Mouse (Mus musculus): ENCODE measurements around the gene Tlcd1. TPM values are rescaled to one million over a fixed set of nuclear protein-coding genes. Genes with fewer than 3 reads are reported as not detected.

Tlcd1 gene
- polyA plus RNA-seq, 1 experiment from 2014 or later = 6.5 TPM

GRCm38 (mm10) chr11:78172034-78172747, 4.3 kb upstream of the Tlcd1 start:
- Histone ChIP-seq H3K9me3 (ENCODE audit: control insufficient read depth, low read length) (no peaks in the 10 kb centered on the region), H3K36me3 (ENCODE audit: control insufficient read depth, insufficient read depth) (no peaks in the 10 kb centered on the region), H3K27ac (ENCODE audit: low read length) (no peak overlapping the region), H3K4me3 (replicated peaks; ENCODE audit: low read length) (no peak overlapping the region), H3K27me3 (replicated peaks; ENCODE audit: control insufficient read depth, insufficient read depth, low read length) (no peaks in the 10 kb centered on the region), H3K9ac (replicated peaks; ENCODE audit: low read depth, low read length) (no peak overlapping the region), H3K4me2 (ENCODE audit: low read length) (no peak overlapping the region), H3K4me1 (replicated peaks; ENCODE audit: control insufficient read depth, insufficient read depth, low read length) (peaks cover 8% of the 10 kb centered on the region)
- no peak for ATAC-seq
- WGBS = 77% methylated on average over 16 of the region's 16 CpGs

DNA sequence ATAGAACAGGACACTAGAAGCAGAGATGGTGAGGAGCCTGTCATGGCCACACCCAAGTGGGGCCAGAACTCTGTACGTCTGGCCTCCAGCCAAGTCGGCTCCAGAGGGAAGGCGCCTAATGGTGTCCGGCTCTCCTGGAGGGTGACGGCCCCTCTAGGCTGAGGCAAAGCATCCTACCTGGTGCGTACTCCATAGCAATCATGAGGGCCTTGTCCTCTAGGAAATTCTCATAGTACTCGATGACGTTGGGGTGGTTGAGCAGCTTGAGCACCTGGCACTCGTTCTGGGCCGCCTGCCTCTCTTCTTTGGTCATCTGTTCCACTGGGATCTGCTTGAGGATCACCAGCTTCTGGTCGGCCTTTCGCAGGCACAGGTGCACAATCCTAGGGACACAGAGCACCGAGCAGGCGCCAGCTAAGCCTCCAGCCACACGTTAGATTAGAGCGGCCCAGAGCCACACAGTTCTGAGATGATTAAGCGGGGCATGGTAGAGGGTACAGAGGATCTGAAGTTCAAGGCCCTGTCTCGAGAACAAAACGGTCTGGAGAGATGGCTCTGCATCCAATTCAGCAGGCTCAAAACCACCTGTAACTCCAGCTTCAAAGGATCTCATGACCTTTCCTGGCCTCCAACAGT, 3.6 kb upstream of the Tlcd1 start:
- Histone ChIP-seq H3K9ac (replicated peaks; ENCODE audit: low read depth, low read length) (no peak overlapping the region), H3K36me3 (ENCODE audit: control insufficient read depth, insufficient read depth) (no peaks in the 10 kb centered on the region), H3K4me3 (replicated peaks; ENCODE audit: low read length) (no peak overlapping the region), H3K4me2 (ENCODE audit: low read length) (no peak overlapping the region), H3K9me3 (ENCODE audit: control insufficient read depth, low read length) (no peaks in the 10 kb centered on the region), H3K27me3 (replicated peaks; ENCODE audit: control insufficient read depth, insufficient read depth, low read length) (no peaks in the 10 kb centered on the region), H3K27ac (ENCODE audit: low read length) (no peak overlapping the region), H3K4me1 (replicated peaks; ENCODE audit: control insufficient read depth, insufficient read depth, low read length) (peaks cover 15% of the 10 kb centered on the region)
- WGBS = 87% methylated on average over 19 of the region's 19 CpGs
- no peak for ATAC-seq

DNA sequence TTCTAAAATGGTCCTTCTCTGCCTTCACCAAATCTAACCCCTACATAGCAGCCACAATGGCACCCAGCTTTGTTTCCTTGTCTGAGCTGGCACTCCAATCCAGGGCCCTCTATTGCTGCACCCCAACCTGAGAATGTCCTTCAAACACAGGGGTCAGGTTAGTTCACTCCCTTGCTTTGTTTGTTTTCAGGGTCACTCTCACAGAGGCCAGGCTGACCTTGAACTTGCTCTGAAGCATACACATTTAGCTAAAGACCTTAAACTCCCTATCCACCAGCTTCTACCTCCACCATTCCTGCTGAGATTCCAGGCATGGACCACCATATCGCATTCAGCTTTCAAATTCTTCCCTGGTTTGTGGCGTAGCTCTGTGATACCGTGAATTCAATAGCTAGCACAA, 2.0 kb upstream of the Tlcd1 start:
- Histone ChIP-seq H3K9ac (replicated peaks; ENCODE audit: low read depth, low read length) (no peak overlapping the region), H3K4me3 (replicated peaks; ENCODE audit: low read length) (no peak overlapping the region), H3K4me1 (replicated peaks; ENCODE audit: control insufficient read depth, insufficient read depth, low read length) (peaks cover 32% of the 10 kb centered on the region), H3K9me3 (ENCODE audit: control insufficient read depth, low read length) (no peaks in the 10 kb centered on the region), H3K36me3 (ENCODE audit: control insufficient read depth, insufficient read depth) (peaks cover under 1% of the 10 kb centered on the region; the same call in 1 of the 2 replicates), H3K27ac (ENCODE audit: low read length) (no peak overlapping the region), H3K4me2 (ENCODE audit: low read length) (no peak overlapping the region), H3K27me3 (replicated peaks; ENCODE audit: control insufficient read depth, insufficient read depth, low read length) (no peaks in the 10 kb centered on the region)
- WGBS = 88% methylated on average over 3 of the region's 3 CpGs
- ATAC-seq = no peak

DNA sequence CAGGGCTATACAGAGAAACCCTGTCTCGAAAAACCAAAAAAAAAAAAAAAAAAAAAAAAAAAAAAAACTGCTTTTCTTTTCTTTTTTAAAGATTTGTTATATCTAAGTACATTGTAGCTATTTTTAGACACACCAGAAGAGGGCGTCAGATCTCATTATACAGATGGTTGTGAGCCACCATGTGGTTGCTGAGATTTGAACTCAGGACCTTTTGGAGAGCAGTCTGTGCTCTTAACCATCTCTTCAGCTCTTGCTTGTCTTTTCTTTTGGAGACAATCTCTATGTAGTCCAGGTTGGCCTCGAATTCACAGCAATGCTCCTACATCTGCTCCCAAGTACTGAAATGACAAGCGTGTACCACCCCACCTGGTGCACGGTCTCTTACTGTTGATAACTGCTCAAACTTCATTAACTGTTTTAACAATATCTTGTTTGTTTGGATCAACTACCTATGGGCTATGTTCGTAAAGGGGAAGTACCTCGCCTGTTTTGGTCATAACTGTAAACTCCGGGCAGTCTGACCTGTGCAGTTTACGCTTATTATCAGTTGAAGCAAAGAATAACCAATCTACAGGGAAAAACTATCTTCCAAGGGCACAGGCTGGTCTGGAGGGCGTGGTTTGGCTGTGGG, 625 bp upstream of the Tlcd1 start:
- Histone ChIP-seq H3K4me3 (replicated peaks; ENCODE audit: low read length) (peak overlapping the region; percentile 66), H3K36me3 (ENCODE audit: control insufficient read depth, insufficient read depth) (peaks cover 14% of the 10 kb centered on the region), H3K27ac (ENCODE audit: low read length) (no peak overlapping the region), H3K4me2 (ENCODE audit: low read length) (peak overlapping the region; percentile 68), H3K27me3 (replicated peaks; ENCODE audit: control insufficient read depth, insufficient read depth, low read length) (no peaks in the 10 kb centered on the region), H3K9me3 (ENCODE audit: control insufficient read depth, low read length) (no peaks in the 10 kb centered on the region), H3K4me1 (replicated peaks; ENCODE audit: control insufficient read depth, insufficient read depth, low read length) (peaks cover 42% of the 10 kb centered on the region), H3K9ac (replicated peaks; ENCODE audit: low read depth, low read length) (peak overlapping the region; percentile 54; the same call in 1 of the 2 replicates)
- WGBS = 3% methylated on average over 9 of the region's 10 CpGs
- no peak for ATAC-seq

DNA sequence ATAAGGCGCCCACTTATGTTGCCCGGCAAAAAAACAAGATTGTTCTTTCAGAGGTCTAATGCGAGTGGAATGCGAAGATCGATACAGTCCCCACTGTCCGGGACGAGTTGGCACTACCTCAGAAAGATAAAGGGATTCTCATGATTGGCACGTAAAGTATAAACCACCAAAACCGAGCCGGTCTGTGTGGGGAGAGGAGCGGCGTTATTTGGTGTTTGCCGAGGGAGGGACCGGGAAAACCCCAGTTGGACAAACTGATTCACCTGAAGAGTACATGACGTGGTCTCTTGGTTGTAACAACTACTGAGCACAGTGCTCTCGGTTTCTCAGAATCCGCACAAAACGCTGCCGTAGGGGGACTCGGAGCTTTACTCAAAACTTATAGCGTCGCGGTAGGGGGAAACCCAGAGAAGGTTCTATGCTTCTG, 407 bp downstream of the Tlcd1 start:
- peak overlapping the region; percentile 66 for H3K4me3 ChIP-seq (replicated peaks; ENCODE audit: low read length)
- H3K9me3 ChIP-seq (ENCODE audit: control insufficient read depth, low read length) = no peaks in the 10 kb centered on the region
- H3K9ac ChIP-seq (replicated peaks; ENCODE audit: low read depth, low read length) = peak overlapping the region; percentile 54
- WGBS = under 1% methylated on average over 23 of the region's 23 CpGs
- no peaks in the 10 kb centered on the region for H3K27me3 ChIP-seq (replicated peaks; ENCODE audit: control insufficient read depth, insufficient read depth, low read length)
- no peak overlapping the region for H3K27ac ChIP-seq (ENCODE audit: low read length)
- peaks cover 45% of the 10 kb centered on the region for H3K4me1 ChIP-seq (replicated peaks; ENCODE audit: control insufficient read depth, insufficient read depth, low read length)
- H3K36me3 ChIP-seq (ENCODE audit: control insufficient read depth, insufficient read depth) = peaks cover 19% of the 10 kb centered on the region
- H3K4me2 ChIP-seq (ENCODE audit: low read length) = peak overlapping the region; percentile 68
- 0 out of 2 replicates have a peak, but pooled peaks have one; percentile 3 for ATAC-seq

DNA sequence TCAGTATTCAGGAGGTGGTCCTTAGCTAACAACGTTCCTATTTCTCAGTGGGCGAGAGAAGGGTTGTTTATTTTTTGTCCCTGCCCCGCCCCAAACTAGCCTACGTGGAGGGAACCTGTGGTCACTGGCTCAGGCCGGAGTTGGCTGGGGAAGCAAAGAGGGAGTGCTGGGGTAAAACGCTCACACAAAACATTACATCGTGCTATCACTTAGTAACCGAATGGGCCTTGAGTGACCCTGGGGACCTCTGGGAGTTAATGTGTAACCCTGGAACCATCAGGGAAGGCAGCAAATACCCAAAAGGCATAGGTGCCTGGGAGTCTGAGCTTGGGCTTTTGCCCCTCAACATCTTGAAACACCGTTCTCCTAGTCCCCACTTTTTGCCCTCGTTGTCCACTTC, 926 bp downstream of the Tlcd1 start:
- Histone ChIP-seq H3K4me3 (replicated peaks; ENCODE audit: low read length) (peak overlapping the region; percentile 66), H3K4me2 (ENCODE audit: low read length) (peak overlapping the region; percentile 68), H3K27me3 (replicated peaks; ENCODE audit: control insufficient read depth, insufficient read depth, low read length) (no peaks in the 10 kb centered on the region), H3K9ac (replicated peaks; ENCODE audit: low read depth, low read length) (no peak overlapping the region), H3K9me3 (ENCODE audit: control insufficient read depth, low read length) (no peaks in the 10 kb centered on the region), H3K36me3 (ENCODE audit: control insufficient read depth, insufficient read depth) (peaks cover 19% of the 10 kb centered on the region), H3K27ac (ENCODE audit: low read length) (no peak overlapping the region), H3K4me1 (replicated peaks; ENCODE audit: control insufficient read depth, insufficient read depth, low read length) (peaks cover 50% of the 10 kb centered on the region)
- ATAC-seq = no peak
- 3% methylated on average over 10 of the region's 10 CpGs for WGBS

- Histone ChIP-seq H3K27ac (ENCODE audit: low read length) (peak overlapping the region; percentile 86), H3K36me3 (ENCODE audit: control insufficient read depth, insufficient read depth) (peaks cover 19% of the 10 kb centered on the region), H3K27me3 (replicated peaks; ENCODE audit: control insufficient read depth, insufficient read depth, low read length) (no peaks in the 10 kb centered on the region), H3K4me1 (replicated peaks; ENCODE audit: control insufficient read depth, insufficient read depth, low read length) (peaks cover 51% of the 10 kb centered on the region), H3K4me3 (replicated peaks; ENCODE audit: low read length) (peak overlapping the region; percentile 44), H3K4me2 (ENCODE audit: low read length) (peak overlapping the region; percentile 68), H3K9ac (replicated peaks; ENCODE audit: low read depth, low read length) (peak overlapping the region; percentile 58), H3K9me3 (ENCODE audit: control insufficient read depth, low read length) (no peaks in the 10 kb centered on the region)
- peak; percentile 92 for ATAC-seq
- WGBS = under 1% methylated on average over 56 of the region's 84 CpGs
These were observed 1.7 kb downstream of the Tlcd1 start for GRCm38 (mm10) chr11:78177903-78178858.

DNA sequence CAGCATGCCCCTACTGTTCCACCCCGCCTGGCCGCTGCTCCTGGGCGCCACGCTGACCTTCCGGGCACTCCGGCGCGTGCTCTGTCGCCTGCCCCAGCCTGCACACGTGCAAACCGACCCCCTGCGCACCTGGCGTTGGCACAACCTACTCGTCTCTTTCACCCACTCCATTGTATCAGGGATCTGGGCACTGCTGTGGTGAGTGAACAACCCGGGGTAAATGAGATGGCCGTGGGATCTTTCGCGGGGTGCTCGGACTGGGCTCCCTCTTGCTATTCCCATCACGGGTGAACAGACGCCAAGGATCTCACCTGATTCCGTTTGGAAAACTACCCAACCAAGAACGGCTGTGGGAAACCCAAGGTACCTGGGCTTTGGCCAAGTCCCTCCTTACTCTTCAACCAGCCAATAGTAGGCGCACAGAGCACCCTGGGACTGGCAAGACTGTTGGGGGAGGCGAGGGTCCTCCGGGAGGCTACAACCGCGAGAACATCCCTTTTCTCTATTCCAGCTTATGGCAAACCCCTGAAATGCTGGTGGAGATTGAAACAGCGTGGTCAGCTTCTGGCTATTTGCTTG, 2.4 kb downstream of the Tlcd1 start:
- Histone ChIP-seq H3K4me3 (replicated peaks; ENCODE audit: low read length) (peak overlapping the region; percentile 44), H3K36me3 (ENCODE audit: control insufficient read depth, insufficient read depth) (peaks cover 19% of the 10 kb centered on the region), H3K9me3 (ENCODE audit: control insufficient read depth, low read length) (no peaks in the 10 kb centered on the region), H3K9ac (replicated peaks; ENCODE audit: low read depth, low read length) (peak overlapping the region; percentile 58), H3K4me1 (replicated peaks; ENCODE audit: control insufficient read depth, insufficient read depth, low read length) (peaks cover 54% of the 10 kb centered on the region), H3K27me3 (replicated peaks; ENCODE audit: control insufficient read depth, insufficient read depth, low read length) (no peaks in the 10 kb centered on the region), H3K27ac (ENCODE audit: low read length) (peak overlapping the region; percentile 86), H3K4me2 (ENCODE audit: low read length) (peak overlapping the region; percentile 68)
- 2% methylated on average over 29 of the region's 29 CpGs for WGBS
- ATAC-seq = no peak

Data from forebrain, embryonic 16.5 days (tissue).